Mouse (Mus musculus) midbrain, embryonic 13.5 days (tissue): ENCODE measurements around the gene Fcnb. TPM values are rescaled to one million over a fixed set of nuclear protein-coding genes. Genes with fewer than 3 reads are reported as not detected.
A peak's percentile ranks its signal among the peaks of the same experiment; 100 is the strongest.

Experiments used
- ATAC-seq: fragments of 200-750 bp; cut with Nextera tagmentation; 2 replicates; pipeline ENCODE4 v1.8.0; 2017; ENCODE audit warnings: mild to moderate bottlenecking, moderate TSS enrichment, moderate library complexity
- H3K27ac ChIP-seq: fragments of 300-500 bp; sonication (generic); 2 replicates; pipeline ENCODE4 v1.5.1; 2015; ENCODE audit warnings: inconsistent platforms, mild to moderate bottlenecking, moderate library complexity
- H3K27me3 ChIP-seq: fragments of 300-500 bp; sonication (generic); 2 replicates; pipeline ENCODE4 v1.6.1; 2015; ENCODE audit warnings: mild to moderate bottlenecking, inconsistent platforms
- H3K36me3 ChIP-seq: fragments of 300-500 bp; sonication (generic); 2 replicates; pipeline ENCODE4 v1.6.1; 2015; ENCODE audit warnings: mild to moderate bottlenecking, inconsistent platforms
- H3K4me1 ChIP-seq: fragments of 300-500 bp; sonication (generic); replicated peaks from 2 replicates; pipeline ENCODE4 v1.6.1; 2015; ENCODE audit warnings: inconsistent platforms
- H3K4me2 ChIP-seq: fragments of 300-500 bp; sonication (generic); replicated peaks from 2 replicates; pipeline ENCODE4 v1.6.1; 2015; ENCODE audit warnings: moderate library complexity, mild to moderate bottlenecking, inconsistent platforms
- H3K4me3 ChIP-seq: fragments of 300-500 bp; sonication (generic); replicated peaks from 2 replicates; pipeline ENCODE4 v1.5.1; 2015; ENCODE audit warnings: mild to moderate bottlenecking, inconsistent platforms
- H3K9ac ChIP-seq: fragments of 300-500 bp; sonication (generic); replicated peaks from 2 replicates; pipeline ENCODE4 v1.6.1; 2015; ENCODE audit warnings: mild to moderate bottlenecking, inconsistent platforms
- H3K9me3 ChIP-seq: fragments of 300-500 bp; sonication (generic); 2 replicates; pipeline ENCODE4 v1.6.1; 2016; ENCODE audit warnings: mild to moderate bottlenecking, inconsistent platforms
- WGBS: fragments of 180-500 bp; shearing (Covaris S2); methylation state at CpG from one replicate; pipeline ENCODE4 v1.1.7; 2015; 5-methylcytosine and 5-hydroxymethylcytosine counted together
- polyA plus RNA-seq: library from polyadenylated mRNA; unstranded; fragments of >200 nt; fragmentation: Nextera tagmentation; extraction: Ambion mirVana; gene quantifications from 2 replicates; pipeline ENCODE4 v1.2.1, GENCODE M21; 2015

The Fcnb gene
- polyA plus RNA-seq = not detected in 2 replicates

GRCm38 (mm10) chr2:28084768-28085167 is at the start of gene Fcnb:
Fcnb (minus strand) TSS chr2:28084885.
- Histone ChIP-seq H3K36me3 (no peaks in the 10 kb centered on the region), H3K9me3 (no peaks in the 10 kb centered on the region), H3K27me3 (no peaks in the 10 kb centered on the region), H3K9ac (no peak within 1 kb of the TSS), H3K4me2 (no peak within 1 kb of the TSS), H3K4me3 (no peak within 1 kb of the TSS), H3K27ac (no peak within 1 kb of the TSS), H3K4me1 (peaks cover 9% of the 10 kb centered on the region)
- ATAC-seq = no peak
- 88% methylated on average over 3 of the region's 3 CpGs for WGBS

GRCm38 (mm10) chr2:28133833-28134232 is 49.1 kb upstream of the Fcnb start:
- H3K36me3 ChIP-seq = no peaks in the 10 kb centered on the region
- 0 out of 2 replicates have a peak, but pooled peaks cover 3% of the 10 kb centered on the region for H3K27me3 ChIP-seq
- H3K9ac ChIP-seq = no peak overlapping the region
- ATAC-seq = no peak
- no peak overlapping the region for H3K4me2 ChIP-seq
- no peaks in the 10 kb centered on the region for H3K9me3 ChIP-seq
- H3K4me3 ChIP-seq = no peak overlapping the region
- no peaks in the 10 kb centered on the region for H3K4me1 ChIP-seq
- no peak overlapping the region for H3K27ac ChIP-seq
- 92% methylated on average over 9 of the region's 9 CpGs for whole genome bisulfite sequencing

GRCm38 (mm10) chr2:28132117-28132516 is 47.4 kb upstream of the Fcnb start:
- no peaks in the 10 kb centered on the region for H3K36me3 ChIP-seq
- no peaks in the 10 kb centered on the region for H3K9me3 ChIP-seq
- no peak for ATAC-seq
- 82% methylated on average over 4 of the region's 4 CpGs for WGBS
- no peak overlapping the region for H3K4me2 ChIP-seq
- no peaks in the 10 kb centered on the region for H3K4me1 ChIP-seq
- H3K27me3 ChIP-seq = no peaks in the 10 kb centered on the region
- H3K4me3 ChIP-seq = no peak overlapping the region
- no peak overlapping the region for H3K27ac ChIP-seq
- no peak overlapping the region for H3K9ac ChIP-seq

- H3K9me3 ChIP-seq = peaks cover 4% of the 10 kb centered on the region; the same call in 1 of the 2 replicates
- no peak overlapping the region for H3K4me2 ChIP-seq
- WGBS = 83% methylated on average over 12 of the region's 12 CpGs
- no peaks in the 10 kb centered on the region for H3K27me3 ChIP-seq
- ATAC-seq = no peak
- no peaks in the 10 kb centered on the region for H3K4me1 ChIP-seq
- H3K4me3 ChIP-seq = no peak overlapping the region
- H3K27ac ChIP-seq = no peak overlapping the region
- H3K9ac ChIP-seq = no peak overlapping the region
- no peaks in the 10 kb centered on the region for H3K36me3 ChIP-seq
These were observed 42.2 kb upstream of the Fcnb start for GRCm38 (mm10) chr2:28126763-28127438.

GRCm38 (mm10) chr2:28123910-28124309 is 39.2 kb upstream of the Fcnb start:
- Histone ChIP-seq H3K9me3 (peaks cover 4% of the 10 kb centered on the region; the same call in 1 of the 2 replicates), H3K27ac (no peak overlapping the region), H3K9ac (no peak overlapping the region), H3K36me3 (no peaks in the 10 kb centered on the region), H3K27me3 (no peaks in the 10 kb centered on the region), H3K4me3 (no peak overlapping the region), H3K4me1 (peaks cover 8% of the 10 kb centered on the region), H3K4me2 (no peak overlapping the region)
- ATAC-seq = no peak
- 90% methylated on average over 2 of the region's 2 CpGs for WGBS

GRCm38 (mm10) chr2:28121309-28121708 is 36.6 kb upstream of the Fcnb start:
- WGBS = 89% methylated on average over 4 of the region's 4 CpGs
- H3K27me3 ChIP-seq = no peaks in the 10 kb centered on the region
- no peak overlapping the region for H3K4me2 ChIP-seq
- ATAC-seq = no peak
- H3K27ac ChIP-seq = no peak overlapping the region
- peaks cover 29% of the 10 kb centered on the region for H3K4me1 ChIP-seq
- H3K9me3 ChIP-seq = peaks cover 4% of the 10 kb centered on the region; the same call in 1 of the 2 replicates
- no peaks in the 10 kb centered on the region for H3K36me3 ChIP-seq
- H3K9ac ChIP-seq = no peak overlapping the region
- H3K4me3 ChIP-seq = no peak overlapping the region

GRCm38 (mm10) chr2:28120342-28120741 is 35.7 kb upstream of the Fcnb start:
- H3K4me2 ChIP-seq = no peak overlapping the region
- H3K27ac ChIP-seq = no peak overlapping the region
- WGBS = 94% methylated on average over 9 of the region's 9 CpGs
- no peaks in the 10 kb centered on the region for H3K27me3 ChIP-seq
- no peak overlapping the region for H3K4me3 ChIP-seq
- no peak overlapping the region for H3K9ac ChIP-seq
- peaks cover 32% of the 10 kb centered on the region for H3K4me1 ChIP-seq
- peaks cover 4% of the 10 kb centered on the region; the same call in 1 of the 2 replicates for H3K9me3 ChIP-seq
- no peaks in the 10 kb centered on the region for H3K36me3 ChIP-seq
- ATAC-seq = no peak

- ATAC-seq = peak; percentile 53
- Histone ChIP-seq H3K27ac (peak overlapping the region; percentile 73), H3K9me3 (peaks cover 4% of the 10 kb centered on the region; the same call in 1 of the 2 replicates), H3K4me1 (peaks cover 42% of the 10 kb centered on the region), H3K4me2 (no peak overlapping the region), H3K9ac (0 out of 2 replicates have a peak overlapping the region, but pooled peaks have one; percentile 8), H3K4me3 (no peak overlapping the region), H3K36me3 (no peaks in the 10 kb centered on the region), H3K27me3 (no peaks in the 10 kb centered on the region)
- 32% methylated on average over 6 of the region's 6 CpGs for WGBS
These were observed 33.9 kb upstream of the Fcnb start for GRCm38 (mm10) chr2:28118518-28119116.

GRCm38 (mm10) chr2:28117490-28118308 is 33.0 kb upstream of the Fcnb start:
- Histone ChIP-seq H3K9me3 (peaks cover 3% of the 10 kb centered on the region; the same call in 1 of the 2 replicates), H3K4me3 (no peak overlapping the region), H3K4me2 (peak overlapping the region; percentile 26), H3K36me3 (no peaks in the 10 kb centered on the region), H3K27ac (peak overlapping the region; percentile 73), H3K9ac (0 out of 2 replicates have a peak overlapping the region, but pooled peaks have one; percentile 8), H3K27me3 (0 out of 2 replicates have a peak, but pooled peaks cover under 1% of the 10 kb centered on the region), H3K4me1 (peaks cover 42% of the 10 kb centered on the region)
- 38% methylated on average over 11 of the region's 11 CpGs for WGBS
- peak; percentile 89 for ATAC-seq

GRCm38 (mm10) chr2:28108763-28109162 is 24.1 kb upstream of the Fcnb start:
- H3K4me1 ChIP-seq = peaks cover 8% of the 10 kb centered on the region
- 63% methylated on average over 5 of the region's 5 CpGs for WGBS
- no peaks in the 10 kb centered on the region for H3K36me3 ChIP-seq
- no peak overlapping the region for H3K4me3 ChIP-seq
- H3K9me3 ChIP-seq = no peaks in the 10 kb centered on the region
- 0 out of 2 replicates have a peak, but pooled peaks cover 2% of the 10 kb centered on the region for H3K27me3 ChIP-seq
- no peak for ATAC-seq
- H3K9ac ChIP-seq = no peak overlapping the region
- H3K4me2 ChIP-seq = no peak overlapping the region
- no peak overlapping the region for H3K27ac ChIP-seq

- Histone ChIP-seq H3K4me2 (no peak overlapping the region), H3K4me1 (peaks cover 6% of the 10 kb centered on the region; the same call in 1 of the 2 replicates), H3K36me3 (no peaks in the 10 kb centered on the region), H3K9ac (no peak overlapping the region), H3K4me3 (no peak overlapping the region), H3K27me3 (no peaks in the 10 kb centered on the region), H3K9me3 (no peaks in the 10 kb centered on the region), H3K27ac (no peak overlapping the region)
- no peak for ATAC-seq
- 60% methylated on average over 2 of the region's 2 CpGs for WGBS
These were observed 21.3 kb upstream of the Fcnb start for GRCm38 (mm10) chr2:28106002-28106401.

- no peak overlapping the region for H3K9ac ChIP-seq
- ATAC-seq = no peak
- H3K27me3 ChIP-seq = no peaks in the 10 kb centered on the region
- no peak overlapping the region for H3K4me2 ChIP-seq
- no peaks in the 10 kb centered on the region for H3K36me3 ChIP-seq
- no peak overlapping the region for H3K27ac ChIP-seq
- H3K4me1 ChIP-seq = peaks cover 19% of the 10 kb centered on the region
- H3K9me3 ChIP-seq = no peaks in the 10 kb centered on the region
- WGBS = 65% methylated on average over 2 of the region's 2 CpGs
- no peak overlapping the region for H3K4me3 ChIP-seq
These were observed 19.0 kb upstream of the Fcnb start for GRCm38 (mm10) chr2:28103653-28104052.
